Mouse (Mus musculus) CH12.LX (cell line): ENCODE results near the gene Olfr420. TPM values are rescaled to one million over a fixed set of nuclear protein-coding genes. Genes with fewer than 3 reads are reported as not detected.
A peak's percentile ranks its signal among the peaks of the same experiment; 100 is the strongest.

Experiments
- DNase-seq: peaks from one replicate; pipeline ENCODE4 v3.0.0-alpha.2; 2013; ENCODE audit errors: extremely low read depth
- H3K27ac ChIP-seq: 2 replicates; pipeline ENCODE4 v1.5.1; 2012; ENCODE audit warnings: low read depth, mild to moderate bottlenecking, control low read depth, moderate library complexity; ENCODE audit not compliant: insufficient read depth
- H3K27me3 ChIP-seq: replicated peaks from 2 replicates; pipeline ENCODE3; 2012; ENCODE audit warnings: inconsistent platforms
- H3K36me3 ChIP-seq, 2 experiments: replicated peaks in 1 of 2; 2 replicates each; pipeline versions ENCODE3 to v1.6.1; 2012; ENCODE audit warnings: inconsistent platforms in 1 of 2, low read length in 1 of 2, mild to moderate bottlenecking in 1 of 2, mixed read lengths in 1 of 2, moderate library complexity in 1 of 2; ENCODE audit not compliant: control insufficient read depth in 1 of 2, insufficient read depth in 1 of 2
- H3K4me1 ChIP-seq, 2 experiments: 2 replicates each; pipeline ENCODE4 v1.6.1; 2012; ENCODE audit warnings: inconsistent platforms in 1 of 2, moderate library complexity in 1 of 2; ENCODE audit not compliant: insufficient read depth in 2 of 2, control insufficient read depth in 1 of 2
- H3K4me2 ChIP-seq: 2 replicates; pipeline ENCODE4 v1.6.1; 2012; ENCODE audit warnings: low read depth, mild to moderate bottlenecking, control low read depth; ENCODE audit not compliant: poor library complexity, insufficient read depth, severe bottlenecking
- H3K4me3 ChIP-seq, 3 experiments: fragments of 150-350 bp in 1 of 3; sonication (generic) in 1 of 3; replicated peaks in 1 of 3; 2 replicates each; pipeline versions ENCODE3 to v1.5.1; 2011 to 2012; ENCODE audit warnings: low read depth in 2 of 3, low read length in 2 of 3, mild to moderate bottlenecking in 2 of 3, moderate library complexity in 2 of 3, control low read depth in 1 of 3, improper control_type of control experiment in 1 of 3, inconsistent platforms in 1 of 3, mixed read lengths in 1 of 3; ENCODE audit not compliant: poor library complexity in 1 of 3
- H3K79me2 ChIP-seq: replicated peaks from 2 replicates; pipeline ENCODE4 v1.6.1; 2012; ENCODE audit warnings: mild to moderate bottlenecking, moderate library complexity; ENCODE audit not compliant: control insufficient read depth, poor library complexity, insufficient read depth, severe bottlenecking; ENCODE audit errors: extremely low read depth
- H3K9ac ChIP-seq: 2 replicates; pipeline ENCODE4 v1.6.1; 2012; ENCODE audit warnings: low read depth, mild to moderate bottlenecking, control low read depth, moderate library complexity; ENCODE audit not compliant: insufficient read depth
- H3K9me3 ChIP-seq: replicated peaks from 2 replicates; pipeline ENCODE3; 2012; ENCODE audit warnings: low read length, inconsistent platforms, mixed read lengths
- CHD1 ChIP-seq: IDR thresholded peaks from 2 replicates; pipeline ENCODE4 v1.6.1; 2012; ENCODE audit warnings: low read depth, low read length, improper control_type of control experiment, inconsistent platforms
- EP300 ChIP-seq: IDR thresholded peaks from 2 replicates; pipeline ENCODE4 v1.6.1; 2011; ENCODE audit warnings: low read length, improper control_type of control experiment
- ETS1 ChIP-seq: conservative IDR thresholded peaks from 2 replicates; pipeline ENCODE4 v1.6.1; 2012; ENCODE audit warnings: low read depth, mild to moderate bottlenecking, inconsistent platforms, low read length, improper control_type of control experiment, moderate library complexity
- GABPA ChIP-seq: IDR thresholded peaks from 2 replicates; pipeline ENCODE4 v1.6.1; 2012; ENCODE audit warnings: low read depth, low read length, improper control_type of control experiment, inconsistent platforms; ENCODE audit not compliant: insufficient replicate concordance
- IRF4 ChIP-seq: IDR thresholded peaks from 2 replicates; pipeline ENCODE4 v1.6.1; 2014; ENCODE audit warnings: low read depth, mild to moderate bottlenecking, inconsistent platforms, low read length, improper control_type of control experiment
- KAT2A ChIP-seq: IDR thresholded peaks from 2 replicates; pipeline ENCODE4 v1.6.1; 2012; ENCODE audit warnings: low read length, improper control_type of control experiment, inconsistent platforms; ENCODE audit not compliant: insufficient replicate concordance
- MAZ ChIP-seq: IDR thresholded peaks from 2 replicates; pipeline ENCODE4 v1.6.1; 2012; ENCODE audit warnings: low read depth, mild to moderate bottlenecking, inconsistent platforms, low read length, improper control_type of control experiment, moderate library complexity
- MYC ChIP-seq: IDR thresholded peaks from 2 replicates; pipeline ENCODE4 v1.6.1; 2011; ENCODE audit warnings: low read depth, mild to moderate bottlenecking, improper control_type of control experiment, low read length
- PAX5 ChIP-seq: IDR thresholded peaks from 2 replicates; pipeline ENCODE4 v1.6.1; 2012; ENCODE audit warnings: low read length, inconsistent platforms, mixed read lengths
- POLR2A ChIP-seq: IDR thresholded peaks from 2 replicates; pipeline ENCODE4 v1.6.1; 2011; ENCODE audit warnings: low read depth, mild to moderate bottlenecking, improper control_type of control experiment, low read length
- POLR2AphosphoS2 ChIP-seq: IDR thresholded peaks from 2 replicates; pipeline ENCODE4 v1.6.1; 2011; ENCODE audit warnings: low read depth, low read length, improper control_type of control experiment
- RAD21 ChIP-seq: IDR thresholded peaks from 2 replicates; pipeline ENCODE4 v1.6.1; 2011; ENCODE audit warnings: low read depth, mild to moderate bottlenecking, low read length, improper control_type of control experiment, moderate library complexity
- SMC3 ChIP-seq: IDR thresholded peaks from 2 replicates; pipeline ENCODE4 v1.6.1; 2011; ENCODE audit warnings: low read depth, low read length, improper control_type of control experiment
- USF1 ChIP-seq: IDR thresholded peaks from 2 replicates; pipeline ENCODE4 v1.6.1; 2014; ENCODE audit warnings: low read depth, mild to moderate bottlenecking, inconsistent platforms, low read length, improper control_type of control experiment
- ZC3H11A ChIP-seq: IDR thresholded peaks from 2 replicates; pipeline ENCODE4 v1.6.1; 2012; ENCODE audit warnings: low read depth, mild to moderate bottlenecking, inconsistent platforms, low read length, improper control_type of control experiment
- ZKSCAN1 ChIP-seq: IDR thresholded peaks from 2 replicates; pipeline ENCODE4 v1.6.1; 2012; ENCODE audit warnings: low read depth, inconsistent platforms, low read length, improper control_type of control experiment, borderline replicate concordance
- ZMIZ1 ChIP-seq: IDR thresholded peaks from 2 replicates; pipeline ENCODE4 v1.6.1; 2012; ENCODE audit warnings: low read depth, mild to moderate bottlenecking, inconsistent platforms, low read length, improper control_type of control experiment
- dilution Hi-C: fragments of 300-500 bp; cut with MboI; formaldehyde crosslinking; loops from 2 replicates; pipeline ENCODE4 v1.14.3; 2020; ENCODE audit warnings: low sequenced_read_pairs; ENCODE audit not compliant: extremely low pct_unique_long_range_greater_than_20kb, extremely low pct_ligation_motif_present
- in situ Hi-C: fragments of 300-500 bp; cut with MboI; formaldehyde crosslinking; loops from 3 replicates; pipeline ENCODE4 v1.14.3; 2019; ENCODE audit warnings: low sequenced_read_pairs, low pct_ligation_motif_present, low pct_unique_long_range_greater_than_20kb, mixed read lengths
- polyA plus RNA-seq: library from polyadenylated mRNA; unstranded; fragments of >175 nt; gene quantifications from 2 replicates; pipeline ENCODE4 v1.2.1, GENCODE M21; 2012; ENCODE audit warnings: low read depth; ENCODE audit not compliant: insufficient read length
- total RNA-seq, 2 experiments: library from RNA; depleted of rRNA; stranded (reverse); fragments of 300-350 nt in 1 of 2; fragments of >200 nt in 1 of 2; gene quantifications; 2 replicates each; pipeline ENCODE4 v1.2.3; 2012 to 2014

The Olfr420 gene
- total and polyA plus RNA-seq, 3 experiments: 0.73 TPM; not detected in 2

DNA sequence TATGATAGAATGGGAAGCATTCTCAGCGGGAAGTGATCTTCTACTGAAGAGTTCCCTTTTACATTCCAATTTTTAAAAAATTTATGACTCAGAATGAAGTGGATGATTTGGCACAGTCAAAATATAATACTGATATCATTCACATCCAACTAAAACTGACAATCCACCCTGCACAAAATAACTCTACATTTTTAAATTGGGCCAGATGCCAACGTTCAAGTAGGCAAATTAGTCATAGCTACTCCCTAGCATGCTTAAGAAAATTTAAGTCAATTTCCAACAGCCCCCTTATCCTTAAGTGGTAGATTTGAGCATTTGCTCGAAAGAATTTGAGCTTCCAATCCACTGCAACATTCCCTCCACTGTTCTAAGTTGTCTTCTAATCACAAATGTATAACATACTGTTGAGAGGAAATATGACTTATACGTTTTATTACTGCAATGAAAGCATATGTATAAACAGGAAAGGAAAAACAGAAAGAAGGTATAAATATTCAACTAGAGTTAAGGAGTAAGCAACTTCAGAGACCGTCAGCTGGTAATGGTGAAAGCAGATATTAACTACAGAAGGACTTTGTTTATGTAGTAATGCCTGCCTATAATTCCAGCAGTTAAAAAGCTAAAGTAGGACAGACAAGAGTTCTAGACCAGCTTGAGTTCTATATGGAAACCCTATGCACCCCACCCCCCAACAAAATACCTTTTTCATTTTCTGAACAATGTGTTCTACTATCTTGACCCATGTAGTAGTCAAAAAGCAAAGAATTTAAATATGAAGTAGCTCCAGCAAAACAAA lies 15.5 kb downstream of the Olfr420 start:
- Histone ChIP-seq H3K4me2 (no peak overlapping the region), H3K4me3 (no peak overlapping the region)

DNA sequence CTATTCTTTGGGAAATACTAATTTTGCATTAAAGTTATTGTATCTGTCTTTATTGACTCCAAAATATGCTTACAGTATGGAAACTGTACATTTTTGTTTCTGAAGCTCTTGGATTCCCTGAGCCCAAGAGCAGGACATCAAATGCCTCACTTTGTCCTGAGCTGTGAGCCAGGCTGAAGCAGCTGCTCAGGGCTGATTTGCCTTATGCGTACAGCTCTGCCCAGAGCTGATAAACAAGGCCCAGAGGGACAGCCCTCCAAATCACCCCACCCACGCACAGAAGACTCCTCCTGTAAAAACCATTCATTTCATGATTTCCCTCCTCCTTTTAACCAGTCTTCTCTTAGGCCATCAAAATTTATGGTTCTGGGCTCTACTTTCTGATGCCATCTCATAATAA lies 16.1 kb downstream of the Olfr420 start:
- Histone ChIP-seq H3K27ac (no peak overlapping the region), H3K4me3 (no peak overlapping the region), H3K36me3 (peaks cover 0 to 2% of the 10 kb centered on the region in 2 experiments), H3K9ac (no peak overlapping the region), H3K79me2 (no peaks in the 10 kb centered on the region), H3K9me3 (no peaks in the 10 kb centered on the region), H3K27me3 (no peaks in the 10 kb centered on the region), H3K4me2 (no peak overlapping the region), H3K4me1 (peaks cover 0 to 51% of the 10 kb centered on the region in 2 experiments; a peak in 2 of 4 replicates)
- no peak for TF ChIP-seq SMC3
- no peak for TF ChIP-seq POLR2AphosphoS2
- TF ChIP-seq ZKSCAN1: no peak
- no peak for TF ChIP-seq ZMIZ1
- no peak for TF ChIP-seq PAX5
- peak; percentile 47; the same call in 1 of the 2 replicates for TF ChIP-seq EP300
- no peak for TF ChIP-seq USF1
- no peak for TF ChIP-seq ZC3H11A
- TF ChIP-seq POLR2A: no peak
- TF ChIP-seq CHD1: no peak
- 0 out of 2 replicates have a peak, but pooled peaks have one; percentile 12 for TF ChIP-seq IRF4
- in situ Hi-C loops (no loop called here), dilution Hi-C loops (no loop called here)
- DNase-seq: peak; percentile 60

More for the DNA sequence above, 15.5 kb downstream of the Olfr420 start:
- Histone ChIP-seq H3K4me1 (peaks cover 0 to 47% of the 10 kb centered on the region in 2 experiments; a peak in 2 of 4 replicates), H3K9me3 (no peaks in the 10 kb centered on the region), H3K36me3 (peaks cover 0 to 2% of the 10 kb centered on the region in 2 experiments)
- TF ChIP-seq RAD21: no peak
- TF ChIP-seq GABPA: no peak
- no peak for TF ChIP-seq PAX5
- no peak for TF ChIP-seq KAT2A
- TF ChIP-seq ETS1: no peak
- no peak for TF ChIP-seq MYC
- no peak for TF ChIP-seq MAZ
- TF ChIP-seq, all 38 proteins: peak for 0
- Histone ChIP-seq H3K79me2 (no peaks in the 10 kb centered on the region), H3K27ac (no peak overlapping the region), H3K9ac (no peak overlapping the region), H3K27me3 (no peaks in the 10 kb centered on the region)
- in situ Hi-C loops: no loop called here
- no peak for DNase-seq
- dilution Hi-C loops: no loop called here
